Mouse (Mus musculus) heart, embryonic 15.5 days (tissue): ENCODE data around the gene Ostn. TPM values are rescaled to one million over a fixed set of nuclear protein-coding genes. Genes with fewer than 3 reads are reported as not detected.

Experiments used
- ATAC-seq: fragments of 200-750 bp; cut with Nextera tagmentation; replicated peaks from 2 replicates; pipeline ENCODE4 v1.8.0; 2017; ENCODE audit warnings: low read depth, moderate TSS enrichment; ENCODE audit not compliant: insufficient number of reproducible peaks, insufficient read depth, low FRiP score
- H3K27ac ChIP-seq: fragments of 300-500 bp; sonication (generic); 2 replicates; pipeline ENCODE4 v1.5.1; 2015; ENCODE audit warnings: mild to moderate bottlenecking, inconsistent platforms
- H3K27me3 ChIP-seq: fragments of 300-500 bp; sonication (generic); 2 replicates; pipeline ENCODE4 v1.6.1; 2015; ENCODE audit warnings: inconsistent platforms
- H3K36me3 ChIP-seq: fragments of 300-500 bp; sonication (generic); 2 replicates; pipeline ENCODE4 v1.6.1; 2015; ENCODE audit warnings: mild to moderate bottlenecking, inconsistent platforms
- H3K4me1 ChIP-seq: fragments of 300-500 bp; sonication (generic); replicated peaks from 2 replicates; pipeline ENCODE4 v1.6.1; 2015; ENCODE audit warnings: inconsistent platforms
- H3K4me2 ChIP-seq: fragments of 300-500 bp; sonication (generic); 2 replicates; pipeline ENCODE4 v1.6.1; 2015; ENCODE audit warnings: inconsistent platforms, mild to moderate bottlenecking, moderate library complexity
- H3K4me3 ChIP-seq: fragments of 300-500 bp; sonication (generic); 2 replicates; pipeline ENCODE4 v1.5.1; 2015; ENCODE audit warnings: mild to moderate bottlenecking, inconsistent platforms
- H3K9ac ChIP-seq: fragments of 300-500 bp; sonication (generic); 2 replicates; pipeline ENCODE4 v1.6.1; 2015; ENCODE audit warnings: mild to moderate bottlenecking, inconsistent platforms
- H3K9me3 ChIP-seq: fragments of 300-500 bp; sonication (generic); replicated peaks from 2 replicates; pipeline ENCODE4 v1.6.1; 2016; ENCODE audit warnings: inconsistent platforms
- WGBS: fragments of 180-500 bp; shearing (Covaris S2); methylation state at CpG from one replicate; pipeline ENCODE4 v1.1.7; 2015; ENCODE audit warnings: mixed read lengths; 5-methylcytosine and 5-hydroxymethylcytosine counted together
- polyA plus RNA-seq: library from polyadenylated mRNA; unstranded; fragments of >200 nt; fragmentation: Nextera tagmentation; extraction: Ambion mirVana; gene quantifications from 2 replicates; pipeline ENCODE4 v1.2.1, GENCODE M21; 2015

The Ostn gene
- polyA plus RNA-seq, 1 experiment from 2014 or later = not detected

DNA sequence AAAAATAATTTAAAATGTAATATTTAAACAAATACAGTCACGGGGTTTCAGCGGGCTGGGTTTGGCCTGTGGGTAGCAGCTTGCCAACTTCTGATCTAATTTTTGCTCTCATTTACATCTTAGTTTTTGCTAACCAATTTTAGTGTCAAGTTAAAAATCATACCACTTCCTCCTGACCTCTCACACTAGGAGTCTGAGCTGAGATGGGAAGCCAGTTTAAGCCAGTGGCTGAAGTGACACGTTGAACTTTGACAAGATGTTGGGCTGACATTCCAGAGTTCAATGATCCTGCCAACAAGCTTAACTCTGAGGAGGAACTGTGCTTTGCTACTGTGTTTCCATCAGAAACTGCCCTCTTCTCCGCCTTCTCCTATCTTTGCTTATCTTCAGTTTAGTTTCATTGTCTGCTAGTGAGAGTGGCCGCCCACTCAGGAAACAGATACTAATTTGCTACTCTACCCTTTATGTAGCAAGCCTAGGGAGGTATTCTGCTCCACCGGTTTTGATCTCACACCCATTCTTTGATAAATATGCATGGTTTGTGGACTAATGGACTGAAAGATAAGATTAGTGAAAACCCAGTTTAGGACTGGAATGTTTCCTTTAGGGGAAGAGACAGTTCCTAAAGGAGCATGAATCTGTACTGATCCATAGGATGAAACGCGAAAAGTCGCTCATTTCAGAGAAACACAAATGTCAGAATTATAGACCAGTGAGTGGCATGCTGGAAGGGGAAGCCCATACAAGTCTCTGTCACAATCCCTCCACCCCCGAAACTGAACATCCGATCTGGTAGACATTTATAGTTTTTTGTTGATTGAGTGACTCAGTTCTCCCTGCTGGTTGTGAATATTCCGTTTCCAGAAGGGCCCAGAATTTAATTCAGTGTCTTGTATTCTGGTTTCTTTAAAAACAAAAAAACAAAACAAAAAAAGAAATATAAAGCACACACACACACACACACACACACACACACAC is 80.6 kb downstream of the Ostn start:
- Histone ChIP-seq H3K27me3 (no peaks in the 10 kb centered on the region), H3K4me1 (peaks cover 21% of the 10 kb centered on the region), H3K9ac (no peak overlapping the region), H3K27ac (peak overlapping the region; percentile 98), H3K36me3 (no peaks in the 10 kb centered on the region), H3K4me3 (peak overlapping the region; percentile 94), H3K9me3 (no peaks in the 10 kb centered on the region), H3K4me2 (peak overlapping the region; percentile 64)
- WGBS = 30% methylated on average over 12 of the region's 12 CpGs
- no peak for ATAC-seq

DNA sequence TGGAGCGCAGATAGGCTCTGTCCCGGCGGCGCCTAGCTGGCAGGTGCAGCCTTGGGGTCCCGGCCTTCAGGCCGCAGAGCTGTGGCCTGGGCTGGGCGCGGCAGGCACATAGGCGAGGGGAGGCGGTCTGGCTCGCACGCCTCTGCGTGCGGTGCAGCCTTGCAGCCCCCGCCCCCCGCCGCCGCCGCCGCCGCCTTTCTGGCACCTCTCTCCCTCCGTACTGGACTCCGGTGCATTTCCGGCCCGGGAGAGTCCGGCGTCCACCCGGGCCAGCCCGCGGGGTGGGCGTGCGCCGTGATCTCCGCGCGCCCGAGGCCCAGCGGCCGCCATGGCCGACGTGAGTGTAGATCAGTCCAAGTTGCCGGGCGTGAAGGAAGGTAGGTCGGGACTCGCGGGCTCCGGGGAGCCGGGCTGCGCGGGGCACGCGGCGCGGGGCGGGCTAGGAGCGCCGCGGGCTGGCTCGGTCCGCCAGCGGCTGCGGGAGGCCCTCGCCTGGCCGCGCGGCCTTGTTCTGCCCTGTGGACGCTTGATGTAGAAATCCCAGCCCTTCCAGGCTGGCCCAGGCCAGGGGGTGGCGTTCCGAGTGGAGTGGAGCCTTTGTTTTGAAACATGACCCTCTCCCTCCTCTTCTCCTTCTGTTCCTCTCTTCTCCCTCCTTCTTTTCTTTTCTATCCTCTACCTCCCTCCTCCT is 81.6 kb downstream of the Ostn start, which contains the start of gene Ccdc50:
Ccdc50 (plus strand) TSS at position 109 of the 691 bp plus-strand sequence.
- Histone ChIP-seq H3K9me3 (no peaks in the 10 kb centered on the region), H3K9ac (peak within 1 kb of the TSS; percentile 99), H3K27me3 (no peaks in the 10 kb centered on the region), H3K4me3 (peak within 1 kb of the TSS; percentile 94), H3K27ac (peak within 1 kb of the TSS; percentile 98), H3K36me3 (no peaks in the 10 kb centered on the region), H3K4me2 (peak within 1 kb of the TSS; percentile 64), H3K4me1 (peaks cover 21% of the 10 kb centered on the region)
- WGBS = under 1% methylated on average over 68 of the region's 69 CpGs
- ATAC-seq = peak; percentile 94

DNA sequence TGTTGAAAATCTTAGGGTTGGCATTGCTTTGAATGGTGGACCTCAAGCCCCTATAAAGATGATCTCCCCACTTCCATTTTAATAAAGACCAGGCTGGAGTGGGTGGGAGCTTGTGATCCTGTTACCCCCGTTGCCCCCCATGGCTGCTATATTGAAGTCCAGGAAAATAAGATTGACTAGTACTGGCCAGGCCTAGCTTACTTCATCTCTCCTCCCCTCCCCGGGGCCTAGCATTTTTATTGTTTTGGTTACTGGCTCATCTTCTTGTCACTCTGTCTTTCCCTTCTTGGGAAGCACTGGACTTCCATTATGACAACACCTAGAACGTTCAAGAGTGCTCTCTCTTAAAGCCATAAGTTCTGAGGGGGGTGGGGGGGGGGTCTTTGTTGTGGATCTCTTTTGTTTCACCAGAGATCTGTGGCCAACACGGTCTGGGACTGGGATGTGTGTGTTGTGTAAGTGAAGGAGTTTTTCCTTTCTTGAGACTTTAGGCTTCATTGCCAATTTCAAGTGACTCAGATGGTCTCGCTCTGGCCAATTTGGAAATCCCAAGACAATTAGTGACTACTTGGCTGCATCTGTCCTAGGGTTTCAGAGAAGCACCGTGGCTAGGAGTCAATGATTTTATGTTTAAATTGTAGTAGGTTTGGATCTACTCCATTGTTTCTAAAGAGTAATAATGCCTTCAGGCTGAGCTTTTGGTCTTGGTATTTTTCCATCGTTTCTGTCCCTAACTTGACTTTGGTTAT is 82.4 kb downstream of the Ostn start:
- H3K27me3 ChIP-seq = no peaks in the 10 kb centered on the region
- H3K27ac ChIP-seq = peak overlapping the region; percentile 98
- 30% methylated on average over 7 of the region's 7 CpGs for WGBS
- no peaks in the 10 kb centered on the region for H3K9me3 ChIP-seq
- H3K4me2 ChIP-seq = peak overlapping the region; percentile 64
- H3K9ac ChIP-seq = peak overlapping the region; percentile 99
- no peaks in the 10 kb centered on the region for H3K36me3 ChIP-seq
- peaks cover 21% of the 10 kb centered on the region for H3K4me1 ChIP-seq
- ATAC-seq = no peak
- H3K4me3 ChIP-seq = peak overlapping the region; percentile 94

DNA sequence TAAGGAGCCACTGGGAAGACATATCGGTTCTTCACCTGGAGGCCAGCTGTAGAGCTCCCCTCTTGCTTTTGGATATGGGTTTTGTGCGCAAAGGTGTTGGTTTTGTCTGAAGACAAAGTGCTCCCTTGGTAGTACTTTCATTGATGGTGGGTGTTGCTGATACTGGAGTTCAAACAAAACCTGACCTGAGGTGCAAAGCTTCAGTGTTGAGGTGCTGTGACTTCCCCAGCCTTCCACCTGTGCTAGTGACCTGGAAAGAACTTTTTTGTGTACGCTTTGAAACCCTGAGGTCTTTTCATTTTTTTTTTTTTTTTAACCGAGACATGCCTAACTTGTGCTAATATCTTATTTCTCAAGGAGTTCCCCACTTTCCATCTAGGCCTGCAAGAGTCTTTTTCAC is 83.0 kb downstream of the Ostn start:
- Histone ChIP-seq H3K4me2 (peak overlapping the region; percentile 64), H3K36me3 (no peaks in the 10 kb centered on the region), H3K9me3 (no peaks in the 10 kb centered on the region), H3K4me3 (peak overlapping the region; percentile 94; the same call in 1 of the 2 replicates), H3K9ac (no peak overlapping the region), H3K27me3 (no peaks in the 10 kb centered on the region), H3K27ac (no peak overlapping the region), H3K4me1 (peaks cover 21% of the 10 kb centered on the region)
- WGBS = 80% methylated on average over 4 of the region's 4 CpGs
- no peak for ATAC-seq

DNA sequence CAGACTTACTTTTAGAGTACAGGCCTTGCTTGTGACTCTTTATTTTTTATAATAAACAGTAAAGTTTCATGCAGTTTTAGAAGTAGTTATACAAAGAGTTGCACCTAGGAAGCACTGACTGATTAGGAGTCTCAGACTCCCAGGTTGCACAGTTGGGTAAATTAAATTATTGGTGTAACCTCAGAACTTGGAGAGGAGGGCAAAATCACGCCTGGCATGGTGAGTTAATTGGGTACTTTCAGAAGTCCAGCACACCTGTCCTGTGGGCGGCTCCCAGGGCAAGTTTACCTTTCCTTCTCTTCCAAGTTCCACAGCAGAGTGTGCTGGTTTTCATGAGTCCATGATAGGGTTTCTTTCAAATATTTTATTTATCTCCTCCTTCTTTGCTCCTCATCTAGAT is 84.6 kb downstream of the Ostn start:
- H3K9ac ChIP-seq = no peak overlapping the region
- WGBS = 84% methylated on average over 2 of the region's 2 CpGs
- H3K4me1 ChIP-seq = peaks cover 21% of the 10 kb centered on the region
- no peak overlapping the region for H3K4me3 ChIP-seq
- ATAC-seq = no peak
- no peak overlapping the region for H3K4me2 ChIP-seq
- no peak overlapping the region for H3K27ac ChIP-seq
- 0 out of 2 replicates have a peak, but pooled peaks cover 3% of the 10 kb centered on the region for H3K9me3 ChIP-seq
- H3K36me3 ChIP-seq = no peaks in the 10 kb centered on the region; the same call in 1 of the 2 replicates
- H3K27me3 ChIP-seq = no peaks in the 10 kb centered on the region

DNA sequence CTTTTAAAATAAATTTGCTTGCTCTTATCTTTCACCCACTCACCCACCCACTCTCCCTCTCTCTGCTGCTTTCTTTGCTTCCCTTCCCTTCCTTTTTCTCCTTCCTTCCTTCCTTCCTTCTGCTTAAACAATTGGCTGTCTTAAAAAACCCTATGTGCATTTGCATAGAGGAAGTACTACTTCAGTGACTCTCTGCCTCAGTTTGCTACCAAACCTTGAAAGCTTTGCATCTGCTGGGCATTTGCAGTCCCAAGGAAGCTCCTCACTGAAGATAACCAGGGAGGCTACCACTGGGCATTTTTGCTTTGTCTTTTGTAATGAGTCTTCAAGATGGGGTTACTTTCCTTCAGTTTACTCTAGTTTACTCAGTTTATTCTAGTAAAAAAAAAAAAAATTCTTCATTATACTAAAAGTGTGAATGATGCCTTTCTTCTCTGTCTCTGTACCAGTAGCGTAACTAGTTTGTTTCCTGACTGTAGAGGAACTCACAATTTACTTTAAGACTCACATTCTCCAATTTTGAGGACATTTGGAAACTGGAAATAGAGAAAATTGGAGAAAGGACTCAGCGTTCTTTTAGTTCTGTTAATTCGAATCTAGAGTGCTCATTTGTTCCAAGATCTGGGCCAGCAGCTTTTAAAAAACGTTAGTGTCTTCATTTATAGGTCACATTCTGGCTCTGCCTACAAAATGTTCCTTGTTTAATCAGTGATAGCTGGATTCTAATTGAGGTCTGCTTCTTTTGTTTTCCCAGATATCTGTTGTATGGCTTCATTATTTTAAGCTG is 88.2 kb downstream of the Ostn start:
- ATAC-seq = no peak
- Histone ChIP-seq H3K4me2 (no peak overlapping the region), H3K4me3 (no peak overlapping the region), H3K9ac (no peak overlapping the region), H3K36me3 (no peaks in the 10 kb centered on the region; the same call in 1 of the 2 replicates), H3K27ac (no peak overlapping the region), H3K27me3 (no peaks in the 10 kb centered on the region), H3K9me3 (0 out of 2 replicates have a peak, but pooled peaks cover 3% of the 10 kb centered on the region), H3K4me1 (peaks cover 5% of the 10 kb centered on the region)
- 84% methylated on average over 4 of the region's 4 CpGs for WGBS

DNA sequence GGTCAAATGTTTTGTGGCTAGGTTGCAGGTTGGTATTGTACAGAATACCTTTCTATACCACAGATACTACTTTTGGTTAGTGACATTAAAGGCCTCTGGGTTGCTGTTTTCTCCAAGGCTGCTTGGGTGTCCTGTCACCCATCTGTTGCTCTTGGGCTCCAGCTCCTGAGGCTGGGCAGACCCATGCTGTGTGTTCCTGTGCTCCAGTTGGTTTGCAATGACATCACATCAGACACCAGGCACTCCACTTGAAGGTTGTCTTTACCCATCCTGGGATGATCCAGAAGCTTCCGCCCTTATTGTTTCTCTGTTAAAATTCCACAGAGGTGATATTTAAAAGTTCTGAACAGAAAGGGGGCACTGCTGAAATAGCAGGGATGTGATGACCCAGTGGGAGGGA is 89.7 kb downstream of the Ostn start:
- Histone ChIP-seq H3K4me3 (no peak overlapping the region), H3K9me3 (0 out of 2 replicates have a peak, but pooled peaks cover 3% of the 10 kb centered on the region), H3K4me2 (no peak overlapping the region), H3K9ac (no peak overlapping the region), H3K36me3 (no peaks in the 10 kb centered on the region; the same call in 1 of the 2 replicates), H3K4me1 (0 out of 2 replicates have a peak, but pooled peaks cover 2% of the 10 kb centered on the region), H3K27me3 (no peaks in the 10 kb centered on the region), H3K27ac (no peak overlapping the region)
- WGBS = 91% methylated on average over 1 of the region's 1 CpGs
- ATAC-seq = no peak

DNA sequence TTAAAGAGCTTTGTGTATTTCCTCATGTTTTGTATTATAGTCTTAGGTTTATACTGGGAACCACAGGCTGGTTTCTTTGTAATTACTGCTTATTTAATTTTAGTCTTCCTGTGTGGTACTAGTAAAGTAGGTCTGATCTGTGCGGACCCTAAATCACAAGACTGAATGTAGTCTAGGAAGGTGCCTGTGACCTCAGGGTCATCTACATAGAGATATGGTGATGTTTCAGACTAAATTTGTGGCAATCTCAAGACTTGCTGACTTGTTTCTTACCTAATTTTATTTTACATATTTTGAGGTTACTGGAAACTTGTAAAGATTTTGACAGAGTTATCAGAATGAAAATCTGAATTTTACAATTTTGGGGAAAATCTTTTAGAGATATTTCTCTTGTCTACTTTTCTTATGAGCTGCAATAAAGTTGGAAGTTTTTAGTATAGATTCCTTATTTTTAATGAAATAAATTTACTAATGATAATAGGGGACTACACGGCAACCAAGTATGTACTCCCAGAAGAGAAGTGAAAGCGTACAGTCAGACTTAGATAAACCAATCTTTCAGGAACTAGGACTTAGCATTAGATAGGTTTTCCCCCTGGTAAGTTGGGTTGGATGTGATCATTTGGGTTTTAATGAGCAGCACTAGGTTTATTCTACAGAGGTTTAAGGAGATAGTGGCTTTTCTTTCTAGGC is 91.9 kb downstream of the Ostn start:
- Histone ChIP-seq H3K27ac (no peak overlapping the region), H3K9ac (no peak overlapping the region), H3K4me2 (no peak overlapping the region), H3K9me3 (0 out of 2 replicates have a peak, but pooled peaks cover 3% of the 10 kb centered on the region), H3K4me1 (0 out of 2 replicates have a peak, but pooled peaks cover 2% of the 10 kb centered on the region), H3K4me3 (no peak overlapping the region), H3K27me3 (no peaks in the 10 kb centered on the region), H3K36me3 (no peaks in the 10 kb centered on the region; the same call in 1 of the 2 replicates)
- ATAC-seq = no peak
- WGBS = 86% methylated on average over 3 of the region's 3 CpGs

DNA sequence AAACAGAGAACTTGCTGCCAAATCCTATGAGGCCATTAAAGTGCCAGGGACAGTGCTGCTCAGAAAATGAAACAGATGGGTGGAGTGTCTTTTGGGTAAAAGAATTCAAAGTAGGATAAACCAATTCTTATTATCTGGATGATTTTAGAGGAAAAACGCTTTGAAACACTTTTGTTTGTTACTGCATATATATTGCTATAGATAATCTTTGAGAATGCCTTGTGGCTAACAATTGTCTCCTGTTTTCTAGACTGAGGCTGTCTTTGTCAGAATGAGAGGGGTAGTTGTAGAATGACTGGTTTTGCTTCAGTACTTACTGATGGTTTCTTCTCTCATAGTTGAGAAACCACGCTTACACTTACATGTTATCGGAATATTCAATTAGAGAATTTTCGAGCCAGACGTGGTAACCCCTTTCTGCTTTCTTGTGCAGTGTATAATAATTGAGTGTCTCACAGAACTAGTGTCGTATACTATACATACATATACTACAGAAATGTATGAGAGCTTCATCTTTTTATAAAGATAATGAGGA is 92.5 kb downstream of the Ostn start:
- WGBS = 83% methylated on average over 6 of the region's 6 CpGs

More for the DNA sequence above, 92.5 kb downstream of the Ostn start:
- ATAC-seq = no peak
- H3K27ac ChIP-seq = no peak overlapping the region
- H3K4me1 ChIP-seq = 0 out of 2 replicates have a peak, but pooled peaks cover 2% of the 10 kb centered on the region
- no peaks in the 10 kb centered on the region for H3K27me3 ChIP-seq
- no peak overlapping the region for H3K4me3 ChIP-seq
- H3K9ac ChIP-seq = no peak overlapping the region
- 0 out of 2 replicates have a peak, but pooled peaks cover 3% of the 10 kb centered on the region for H3K9me3 ChIP-seq
- no peak overlapping the region for H3K4me2 ChIP-seq
- no peaks in the 10 kb centered on the region; the same call in 1 of the 2 replicates for H3K36me3 ChIP-seq
